Mouse (Mus musculus) 3T3-L1 (cell line): ENCODE results near the gene Metrnl.

Experiments
- DNase-seq: peaks from one replicate; pipeline ENCODE4 v3.0.0-alpha.2; 2015; ENCODE audit warnings: low read depth, low spot score

Gene Metrnl

GRCm38 (mm10) chr11:121685491-121686001 lies 15.8 kb upstream of the Metrnl start:
- DNase-seq, result peak; percentile 93

- peak; percentile 79 for DNase-seq
Observed at GRCm38 (mm10) chr11:121686091-121686490, 15.3 kb upstream of the Metrnl start.

- DNase-seq, result peak; percentile 80
Observed at GRCm38 (mm10) chr11:121686674-121687073, 14.7 kb upstream of the Metrnl start.

GRCm38 (mm10) chr11:121688024-121688423 lies 13.3 kb upstream of the Metrnl start:
- peak; percentile 13 for DNase-seq

- no peak for DNase-seq
Observed at GRCm38 (mm10) chr11:121695304-121696064, 5.9 kb upstream of the Metrnl start.

GRCm38 (mm10) chr11:121697271-121697670 lies 4.1 kb upstream of the Metrnl start:
- DNase-seq, result no peak

- DNase-seq, result no peak
Observed at GRCm38 (mm10) chr11:121698381-121698955, 2.9 kb upstream of the Metrnl start.

GRCm38 (mm10) chr11:121702111-121702894 lies 959 bp downstream of the Metrnl start:
- peak; percentile 90 for DNase-seq

- DNase-seq, result peak; percentile 71
Observed at GRCm38 (mm10) chr11:121702895-121703618, 1.7 kb downstream of the Metrnl start.

- DNase-seq, result peak; percentile 52
Observed at GRCm38 (mm10) chr11:121703619-121704215, 2.4 kb downstream of the Metrnl start.

- peak; percentile 78 for DNase-seq
Observed at GRCm38 (mm10) chr11:121706521-121707005, 5.2 kb downstream of the Metrnl start.

GRCm38 (mm10) chr11:121709278-121709677 lies 7.9 kb downstream of the Metrnl start:
- DNase-seq, result no peak

GRCm38 (mm10) chr11:121710245-121710644 lies 8.9 kb downstream of the Metrnl start:
- DNase-seq, result no peak

- no peak for DNase-seq
Observed at GRCm38 (mm10) chr11:121712987-121713386, 11.6 kb downstream of the Metrnl start.

- DNase-seq, result no peak
Observed at GRCm38 (mm10) chr11:121713569-121713968, 12.2 kb downstream of the Metrnl start.

- DNase-seq, result no peak
Observed at GRCm38 (mm10) chr11:121714745-121715485, 13.6 kb downstream of the Metrnl start.

GRCm38 (mm10) chr11:121717724-121718123 lies 16.4 kb downstream of the Metrnl start:
- DNase-seq, result no peak

- peak; percentile 72 for DNase-seq
Observed at GRCm38 (mm10) chr11:121720752-121721151, 19.4 kb downstream of the Metrnl start.

GRCm38 (mm10) chr11:121722434-121722833 lies 21.1 kb downstream of the Metrnl start:
- DNase-seq, result peak; percentile 42

GRCm38 (mm10) chr11:121726625-121727024 lies 25.3 kb downstream of the Metrnl start:
- DNase-seq, result no peak
